In genomic region chr11:18876886-18877625, GRCm38 (mm10) we compare ENCODE assay signal across 8 mouse cellular contexts.
DNase-seq lines count a peak whose midpoint lies in the region; ATAC-seq and TF ChIP-seq lines count a peak whose summit lies in the region.

No protein-coding gene starts in this region.

- under 1% methylated on average over 40 of the region's 40 CpGs for WGBS in forebrain, embryonic 13.5 days
- 1% methylated on average over 39 of the region's 40 CpGs for WGBS in intestine, postnatal 0 days
- under 1% methylated on average over 40 of the region's 40 CpGs for WGBS in lung, embryonic 15.5 days

- peak; percentile 50 for ATAC-seq in forebrain, embryonic 13.5 days
- peak; percentile 42; the same call in 1 of the 2 replicates for ATAC-seq in intestine, postnatal 0 days
- peak; percentile 55 for ATAC-seq in lung, embryonic 15.5 days (ENCODE audit: borderline replicate concordance, extremely low read depth, low FRiP score, low TSS enrichment)

- no peak for TF ChIP-seq POLR2A in brain, embryonic 14.5 days (IDR thresholded peaks at IDR 0.05; ENCODE audit: borderline replicate concordance, extremely low read depth, insufficient read depth, insufficient read length, poor library complexity, severe bottlenecking)

- H3K4me1 ChIP-seq in forebrain, embryonic 13.5 days: peaks cover 48% of the 10 kb centered on the region
- 0 out of 2 replicates have a peak, but pooled peaks cover 3% of the 10 kb centered on the region for H3K4me1 ChIP-seq in intestine, postnatal 0 days (replicated peaks; ENCODE audit: control insufficient read depth, insufficient read depth, low read length)
- peaks cover 26% of the 10 kb centered on the region for H3K4me1 ChIP-seq in lung, embryonic 15.5 days

- DNase-seq in thymus, postnatal 4 days: peak; percentile 19
- no peak for DNase-seq in thymus, postnatal 25 days
- DNase-seq in brain, embryonic 14.5 days (ENCODE audit: low read depth): peak; percentile 62
- DNase-seq in retina, postnatal 1 day: peak; percentile 71
- no peak for DNase-seq in MN1 (ENCODE audit: low spot score)

- no peak overlapping the region for H3K27ac ChIP-seq in forebrain, embryonic 13.5 days
- H3K27ac ChIP-seq in intestine, postnatal 0 days (ENCODE audit: low read depth, low read length): peak overlapping the region; percentile 66
- H3K27ac ChIP-seq in lung, embryonic 15.5 days: peak overlapping the region; percentile 88

- peak overlapping the region; percentile 57 for H3K9ac ChIP-seq in forebrain, embryonic 13.5 days
- peak overlapping the region; percentile 45; the same call in 1 of the 2 replicates for H3K9ac ChIP-seq in intestine, postnatal 0 days (ENCODE audit: low read depth, low read length)
- peak overlapping the region; percentile 39 for H3K9ac ChIP-seq in lung, embryonic 15.5 days

- no peaks in the 10 kb centered on the region for H3K36me3 ChIP-seq in forebrain, embryonic 13.5 days (ENCODE audit: poor library complexity, severe bottlenecking)
- no peaks in the 10 kb centered on the region for H3K36me3 ChIP-seq in intestine, postnatal 0 days (ENCODE audit: control insufficient read depth, insufficient read depth)
- H3K36me3 ChIP-seq in lung, embryonic 15.5 days: no peaks in the 10 kb centered on the region

- H3K27me3 ChIP-seq in forebrain, embryonic 13.5 days: peaks cover 38% of the 10 kb centered on the region
- H3K27me3 ChIP-seq in intestine, postnatal 0 days (replicated peaks; ENCODE audit: control insufficient read depth, insufficient read depth, low read length): peaks cover 43% of the 10 kb centered on the region
- H3K27me3 ChIP-seq in lung, embryonic 15.5 days: peaks cover 14% of the 10 kb centered on the region; the same call in 1 of the 2 replicates

- H3K9me3 ChIP-seq in forebrain, embryonic 13.5 days (replicated peaks): no peaks in the 10 kb centered on the region
- no peaks in the 10 kb centered on the region for H3K9me3 ChIP-seq in intestine, postnatal 0 days (ENCODE audit: control insufficient read depth)
- no peaks in the 10 kb centered on the region for H3K9me3 ChIP-seq in lung, embryonic 15.5 days

- peak overlapping the region; percentile 81 for H3K4me2 ChIP-seq in forebrain, embryonic 13.5 days
- H3K4me2 ChIP-seq in intestine, postnatal 0 days (replicated peaks; ENCODE audit: low read depth): peak overlapping the region; percentile 79
- peak overlapping the region; percentile 69 for H3K4me2 ChIP-seq in lung, embryonic 15.5 days

- peak overlapping the region; percentile 46 for H3K4me3 ChIP-seq in forebrain, embryonic 13.5 days
- H3K4me3 ChIP-seq in intestine, postnatal 0 days (ENCODE audit: low read depth, low read length): peak overlapping the region; percentile 53
- peak overlapping the region; percentile 44 for H3K4me3 ChIP-seq in lung, embryonic 15.5 days

- no peak for TF ChIP-seq CTCF in brain, embryonic 14.5 days (IDR thresholded peaks at IDR 0.05; ENCODE audit: borderline replicate concordance, extremely low read depth, insufficient read depth, insufficient read length)
- TF ChIP-seq CTCF in intestine, postnatal 0 days (IDR thresholded peaks at IDR 0.05; ENCODE audit: low read depth): no peak

Comparison
In these comparisons a context has a peak if more than half of its experiments do, and no peak if none do; other contexts are left out.
1. DNase-seq: peak in thymus, postnatal 4 days (single experiment), brain, embryonic 14.5 days (single experiment) and retina, postnatal 1 day (single experiment); none in thymus, postnatal 25 days (single experiment) and MN1 (single experiment).
2. Peak in every context shown above with its lines, with median percentiles within 50 percentile points of each other: ATAC-seq, H3K4me2 ChIP-seq, H3K4me3 ChIP-seq and H3K9ac ChIP-seq.